Mouse (Mus musculus): Measurements from ENCODE around the gene Cacnb2. TPM values are rescaled to one million over a fixed set of nuclear protein-coding genes. Genes with fewer than 3 reads are reported as not detected.

Gene Cacnb2
- total RNA-seq, 1 experiment: 0.54 TPM

DNA sequence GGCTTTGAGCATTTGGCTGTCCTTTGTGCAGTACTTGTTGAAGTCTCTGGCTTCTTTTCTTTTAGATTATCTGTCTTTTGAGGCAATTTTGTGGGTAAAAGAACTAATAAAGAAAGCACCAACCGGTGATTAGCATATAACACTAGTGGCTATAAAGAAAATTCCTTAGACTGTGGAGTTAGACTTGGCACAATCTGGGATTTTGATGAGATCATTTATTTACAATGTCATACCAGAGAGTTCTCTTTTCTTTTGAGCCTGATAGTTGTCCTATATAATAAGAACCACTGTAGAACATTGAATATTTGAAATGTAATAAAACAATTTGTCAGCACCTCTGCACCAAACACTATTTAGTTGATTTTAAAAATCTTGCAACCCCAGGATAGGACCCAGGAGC, 141.9 kb downstream of the Cacnb2 start:
- DNase-seq (ENCODE audit: low read depth, low spot score): no peak
- TF ChIP-seq CHD2 (IDR thresholded peaks at IDR 0.05; ENCODE audit: low read depth, low read length) (no peak), MAFK (IDR thresholded peaks at IDR 0.05; ENCODE audit: insufficient read depth, low read depth, low read length) (no peak), ZC3H11A (IDR thresholded peaks at IDR 0.05; ENCODE audit: borderline replicate concordance, low read depth, low read length) (no peak), ZNF384 (IDR thresholded peaks at IDR 0.05; ENCODE audit: low read depth, low read length) (no peak), HCFC1 (IDR thresholded peaks at IDR 0.05; ENCODE audit: borderline replicate concordance, insufficient read depth, low read length) (no peak)
- Histone ChIP-seq H3K9me3 (ENCODE audit: control insufficient read depth, insufficient read depth, low read depth, low read length) (no peaks in the 10 kb centered on the region), H3K4me3 (ENCODE audit: insufficient read depth in 1 of 2, low read depth in 1 of 2, low read length in 2 of 2, poor library complexity in 1 of 2, severe bottlenecking in 1 of 2) (no peak overlapping the region), H3K36me3 (ENCODE audit: control insufficient read depth, insufficient read depth, low read length, poor library complexity, severe bottlenecking) (no peaks in the 10 kb centered on the region), H3K27ac (ENCODE audit: insufficient read depth, low read depth, low read length, poor library complexity, severe bottlenecking) (no peak overlapping the region), H3K4me1 (ENCODE audit: control insufficient read depth in 2 of 2, insufficient read depth in 2 of 2, low read length in 2 of 2, poor library complexity in 1 of 2) (no peaks in the 10 kb centered on the region), H3K9ac (ENCODE audit: insufficient read depth, low read depth, low read length, poor library complexity, severe bottlenecking) (no peak overlapping the region)
- in situ Hi-C loops (cut with MboI; ENCODE audit: low sequenced_read_pairs in 2 of 2, unreplicated experiment in 2 of 2): no loop called here

DNA sequence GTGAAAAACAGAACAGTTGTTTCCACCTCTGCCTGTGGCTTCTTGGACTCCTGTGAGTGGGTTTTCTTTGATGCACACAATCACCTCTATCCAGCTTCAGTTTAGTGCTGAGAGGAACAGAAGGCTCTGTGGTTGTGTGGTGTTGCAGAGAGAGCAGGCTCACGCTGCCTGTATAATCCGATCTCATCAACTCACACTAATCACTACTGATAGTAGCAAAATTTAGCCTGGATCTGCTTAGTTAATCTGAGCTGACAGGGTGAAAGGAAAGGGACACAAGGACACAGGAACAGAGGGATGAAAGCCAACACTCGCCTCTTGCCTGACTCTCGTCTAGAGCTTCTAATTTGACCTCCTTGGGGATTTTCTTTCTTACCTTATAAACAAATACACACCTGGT, 160.0 kb downstream of the Cacnb2 start:
- Histone ChIP-seq H3K27ac (ENCODE audit: insufficient read depth, low read depth, low read length, poor library complexity, severe bottlenecking) (no peak overlapping the region), H3K4me1 (ENCODE audit: control insufficient read depth in 2 of 2, insufficient read depth in 2 of 2, low read length in 2 of 2, poor library complexity in 1 of 2) (no peaks in the 10 kb centered on the region), H3K4me3 (ENCODE audit: insufficient read depth in 1 of 2, low read depth in 1 of 2, low read length in 2 of 2, poor library complexity in 1 of 2, severe bottlenecking in 1 of 2) (no peak overlapping the region), H3K9me3 (ENCODE audit: control insufficient read depth, insufficient read depth, low read depth, low read length) (no peaks in the 10 kb centered on the region), H3K36me3 (ENCODE audit: control insufficient read depth, insufficient read depth, low read length, poor library complexity, severe bottlenecking) (no peaks in the 10 kb centered on the region), H3K9ac (ENCODE audit: insufficient read depth, low read depth, low read length, poor library complexity, severe bottlenecking) (no peak overlapping the region)
- no peak for TF ChIP-seq MAFK (IDR thresholded peaks at IDR 0.05; ENCODE audit: insufficient read depth, low read depth, low read length)
- TF ChIP-seq HCFC1 (IDR thresholded peaks at IDR 0.05; ENCODE audit: borderline replicate concordance, insufficient read depth, low read length): no peak
- TF ChIP-seq ZNF384 (IDR thresholded peaks at IDR 0.05; ENCODE audit: low read depth, low read length): no peak
- TF ChIP-seq CHD2 (IDR thresholded peaks at IDR 0.05; ENCODE audit: low read depth, low read length): no peak
- in situ Hi-C loops (cut with MboI; ENCODE audit: low sequenced_read_pairs in 2 of 2, unreplicated experiment in 2 of 2): no loop called here
- DNase-seq (ENCODE audit: low read depth, low spot score): no peak

DNA sequence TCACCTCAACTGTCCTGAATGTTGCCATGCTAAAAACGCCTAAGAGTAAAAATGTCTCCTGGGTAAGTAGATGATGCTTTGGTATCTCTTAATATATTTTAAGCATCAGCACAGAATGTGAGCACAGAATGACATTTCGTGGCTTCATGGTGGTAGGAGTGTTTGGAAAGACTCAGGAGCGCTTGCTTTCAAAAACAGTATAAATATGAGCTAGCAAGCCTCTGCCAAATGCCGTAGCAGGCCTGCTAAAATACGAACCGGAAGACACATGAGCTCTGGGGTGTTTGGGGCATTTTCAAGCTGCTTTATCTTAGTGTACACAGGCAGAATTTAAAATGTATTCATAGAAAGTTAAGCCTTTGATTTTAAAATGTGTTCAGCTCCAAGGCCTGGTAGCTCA, 161.0 kb downstream of the Cacnb2 start:
- no peaks in the 10 kb centered on the region for H3K36me3 ChIP-seq (ENCODE audit: control insufficient read depth, insufficient read depth, low read length, poor library complexity, severe bottlenecking)
- no peaks in the 10 kb centered on the region for H3K9me3 ChIP-seq (ENCODE audit: control insufficient read depth, insufficient read depth, low read depth, low read length)
- H3K27ac ChIP-seq (ENCODE audit: insufficient read depth, low read depth, low read length, poor library complexity, severe bottlenecking): no peak overlapping the region
- in situ Hi-C loops (cut with MboI; ENCODE audit: low sequenced_read_pairs in 2 of 2, unreplicated experiment in 2 of 2): no loop called here
- DNase-seq (ENCODE audit: low read depth, low spot score): no peak
- no peak overlapping the region for H3K4me3 ChIP-seq (ENCODE audit: insufficient read depth in 1 of 2, low read depth in 1 of 2, low read length in 2 of 2, poor library complexity in 1 of 2, severe bottlenecking in 1 of 2)
- TF ChIP-seq HCFC1 (IDR thresholded peaks at IDR 0.05; ENCODE audit: borderline replicate concordance, insufficient read depth, low read length) (no peak), ZNF384 (IDR thresholded peaks at IDR 0.05; ENCODE audit: low read depth, low read length) (no peak), CHD2 (IDR thresholded peaks at IDR 0.05; ENCODE audit: low read depth, low read length) (no peak), MAFK (IDR thresholded peaks at IDR 0.05; ENCODE audit: insufficient read depth, low read depth, low read length) (no peak), ZC3H11A (IDR thresholded peaks at IDR 0.05; ENCODE audit: borderline replicate concordance, low read depth, low read length) (no peak)
- no peak overlapping the region for H3K9ac ChIP-seq (ENCODE audit: insufficient read depth, low read depth, low read length, poor library complexity, severe bottlenecking)
- no peaks in the 10 kb centered on the region for H3K4me1 ChIP-seq (ENCODE audit: control insufficient read depth in 2 of 2, insufficient read depth in 2 of 2, low read length in 2 of 2, poor library complexity in 1 of 2)

DNA sequence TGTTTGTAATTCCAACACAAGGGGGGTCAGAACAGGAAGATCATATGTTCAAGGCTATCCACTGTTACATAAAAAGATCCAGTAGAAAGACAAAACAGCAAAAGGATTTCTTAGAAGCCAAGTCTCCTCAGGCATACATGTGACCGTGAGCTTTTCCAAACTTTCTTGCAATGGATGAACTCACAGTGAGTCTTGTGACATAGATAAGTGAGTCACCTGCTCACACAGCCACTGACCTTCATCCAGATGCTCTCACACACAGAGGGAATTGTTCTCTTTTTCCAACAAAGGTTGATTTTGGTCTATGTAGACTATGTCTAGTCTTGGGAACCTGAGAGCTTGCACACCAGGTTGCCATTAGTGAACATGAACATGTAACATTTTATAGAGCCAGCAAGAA, 166.6 kb downstream of the Cacnb2 start:
- Histone ChIP-seq H3K9ac (ENCODE audit: insufficient read depth, low read depth, low read length, poor library complexity, severe bottlenecking) (no peak overlapping the region), H3K36me3 (ENCODE audit: control insufficient read depth, insufficient read depth, low read length, poor library complexity, severe bottlenecking) (no peaks in the 10 kb centered on the region), H3K27ac (ENCODE audit: insufficient read depth, low read depth, low read length, poor library complexity, severe bottlenecking) (no peak overlapping the region), H3K4me1 (ENCODE audit: control insufficient read depth in 2 of 2, insufficient read depth in 2 of 2, low read length in 2 of 2, poor library complexity in 1 of 2) (no peaks in the 10 kb centered on the region), H3K9me3 (ENCODE audit: control insufficient read depth, insufficient read depth, low read depth, low read length) (no peaks in the 10 kb centered on the region), H3K4me3 (ENCODE audit: insufficient read depth in 1 of 2, low read depth in 1 of 2, low read length in 2 of 2, poor library complexity in 1 of 2, severe bottlenecking in 1 of 2) (no peak overlapping the region)
- in situ Hi-C loops (cut with MboI; ENCODE audit: low sequenced_read_pairs in 2 of 2, unreplicated experiment in 2 of 2): no loop called here
- no peak for TF ChIP-seq HCFC1 (IDR thresholded peaks at IDR 0.05; ENCODE audit: borderline replicate concordance, insufficient read depth, low read length)
- TF ChIP-seq CHD2 (IDR thresholded peaks at IDR 0.05; ENCODE audit: low read depth, low read length): no peak
- TF ChIP-seq ZC3H11A (IDR thresholded peaks at IDR 0.05; ENCODE audit: borderline replicate concordance, low read depth, low read length): no peak
- no peak for TF ChIP-seq ZNF384 (IDR thresholded peaks at IDR 0.05; ENCODE audit: low read depth, low read length)
- TF ChIP-seq MAFK (IDR thresholded peaks at IDR 0.05; ENCODE audit: insufficient read depth, low read depth, low read length): no peak
- DNase-seq (ENCODE audit: low read depth, low spot score): no peak

DNA sequence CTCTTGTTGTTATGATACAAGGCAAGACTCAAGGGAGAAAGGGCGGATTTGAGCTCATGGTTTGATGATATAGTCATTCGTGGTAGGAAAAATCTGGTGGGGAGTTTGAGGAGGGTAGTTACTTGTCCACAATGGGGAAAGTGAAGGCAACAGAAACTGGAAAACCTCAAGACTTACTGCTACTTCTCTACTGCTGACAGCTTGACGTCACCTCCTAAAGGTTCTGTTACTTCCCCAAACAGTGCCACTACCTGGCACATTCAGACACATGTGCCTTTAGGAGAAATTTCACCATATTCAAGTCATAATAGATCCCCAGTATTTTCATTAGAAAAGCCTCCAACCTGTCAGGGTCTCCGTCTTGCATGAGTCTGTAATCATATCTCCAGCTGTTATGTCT, 167.7 kb downstream of the Cacnb2 start:
- no peaks in the 10 kb centered on the region for H3K4me1 ChIP-seq (ENCODE audit: control insufficient read depth in 2 of 2, insufficient read depth in 2 of 2, low read length in 2 of 2, poor library complexity in 1 of 2)
- H3K36me3 ChIP-seq (ENCODE audit: control insufficient read depth, insufficient read depth, low read length, poor library complexity, severe bottlenecking): no peaks in the 10 kb centered on the region
- H3K9me3 ChIP-seq (ENCODE audit: control insufficient read depth, insufficient read depth, low read depth, low read length): no peaks in the 10 kb centered on the region
- H3K4me3 ChIP-seq (ENCODE audit: insufficient read depth in 1 of 2, low read depth in 1 of 2, low read length in 2 of 2, poor library complexity in 1 of 2, severe bottlenecking in 1 of 2): no peak overlapping the region
- DNase-seq (ENCODE audit: low read depth, low spot score): no peak
- no peak for TF ChIP-seq MAFK (IDR thresholded peaks at IDR 0.05; ENCODE audit: insufficient read depth, low read depth, low read length)
- TF ChIP-seq ZC3H11A (IDR thresholded peaks at IDR 0.05; ENCODE audit: borderline replicate concordance, low read depth, low read length): no peak
- no peak for TF ChIP-seq CHD2 (IDR thresholded peaks at IDR 0.05; ENCODE audit: low read depth, low read length)
- no peak for TF ChIP-seq HCFC1 (IDR thresholded peaks at IDR 0.05; ENCODE audit: borderline replicate concordance, insufficient read depth, low read length)
- no peak for TF ChIP-seq ZNF384 (IDR thresholded peaks at IDR 0.05; ENCODE audit: low read depth, low read length)
- H3K9ac ChIP-seq (ENCODE audit: insufficient read depth, low read depth, low read length, poor library complexity, severe bottlenecking): no peak overlapping the region
- in situ Hi-C loops (cut with MboI; ENCODE audit: low sequenced_read_pairs in 2 of 2, unreplicated experiment in 2 of 2): no loop called here
- H3K27ac ChIP-seq (ENCODE audit: insufficient read depth, low read depth, low read length, poor library complexity, severe bottlenecking): no peak overlapping the region

Data from ES-E14 (cell line).